Mouse (Mus musculus): ENCODE measurements around the gene Rab13. TPM values are rescaled to one million over a fixed set of nuclear protein-coding genes. Genes with fewer than 3 reads are reported as not detected.

Rab13 gene
- total and polyA plus RNA-seq, 2 experiments = 3.0 to 5.2 TPM

GRCm38 (mm10) chr3:90231507-90232333 is 18.2 kb downstream of the Rab13 start, which contains the start of gene Jtb:
Gene Jtb (plus strand): TSS chr3:90231597.
- under 1% methylated on average over 61 of the region's 61 CpGs for WGBS
- peak within 1 kb of the TSS; percentile 87 for H3K27ac ChIP-seq (replicated peaks; ENCODE audit: insufficient read depth, low read depth, low read length)
- TF ChIP-seq CTCF (IDR thresholded peaks at IDR 0.05; ENCODE audit: low read depth, low read length) (no peak), POLR2A (IDR thresholded peaks at IDR 0.05; ENCODE audit: extremely low read depth, insufficient read depth, low read length) (peak; percentile 88)
- peak; percentile 90 for DNase-seq (ENCODE audit: extremely low read depth, low read depth, low spot score)
- peak within 1 kb of the TSS; percentile 84 for H3K4me3 ChIP-seq (ENCODE audit: insufficient read depth, low read depth, low read length)
- no peaks in the 10 kb centered on the region for H3K79me2 ChIP-seq (ENCODE audit: control insufficient read depth, insufficient read depth, low read length)
- H3K36me3 ChIP-seq (ENCODE audit: control insufficient read depth, insufficient read depth, low read length) = peaks cover 16% of the 10 kb centered on the region
- peak within 1 kb of the TSS; percentile 89 for H3K9ac ChIP-seq (ENCODE audit: low read depth, low read length)
- no peaks in the 10 kb centered on the region for H3K27me3 ChIP-seq (ENCODE audit: control insufficient read depth, insufficient read depth, low read length)
- H3K4me1 ChIP-seq (ENCODE audit: control insufficient read depth, insufficient read depth, low read length) = peaks cover 6% of the 10 kb centered on the region

GRCm38 (mm10) chr3:90241251-90241650 is 27.8 kb downstream of the Rab13 start:
- Histone ChIP-seq H3K79me2 (ENCODE audit: control insufficient read depth, insufficient read depth, low read length) (no peaks in the 10 kb centered on the region), H3K9ac (ENCODE audit: low read depth, low read length) (no peak overlapping the region), H3K4me3 (ENCODE audit: insufficient read depth, low read depth, low read length) (no peak overlapping the region), H3K27ac (replicated peaks; ENCODE audit: insufficient read depth, low read depth, low read length) (no peak overlapping the region), H3K4me1 (ENCODE audit: control insufficient read depth, insufficient read depth, low read length) (peaks cover 3% of the 10 kb centered on the region; the same call in 1 of the 2 replicates), H3K27me3 (ENCODE audit: control insufficient read depth, insufficient read depth, low read length) (no peaks in the 10 kb centered on the region), H3K36me3 (ENCODE audit: control insufficient read depth, insufficient read depth, low read length) (no peaks in the 10 kb centered on the region)
- 87% methylated on average over 2 of the region's 2 CpGs for WGBS
- no peak for TF ChIP-seq CTCF (IDR thresholded peaks at IDR 0.05; ENCODE audit: low read depth, low read length)
- TF ChIP-seq POLR2A (IDR thresholded peaks at IDR 0.05; ENCODE audit: extremely low read depth, insufficient read depth, low read length) = no peak
- peak; percentile 67 for DNase-seq (ENCODE audit: extremely low read depth, low read depth, low spot score)

DNA sequence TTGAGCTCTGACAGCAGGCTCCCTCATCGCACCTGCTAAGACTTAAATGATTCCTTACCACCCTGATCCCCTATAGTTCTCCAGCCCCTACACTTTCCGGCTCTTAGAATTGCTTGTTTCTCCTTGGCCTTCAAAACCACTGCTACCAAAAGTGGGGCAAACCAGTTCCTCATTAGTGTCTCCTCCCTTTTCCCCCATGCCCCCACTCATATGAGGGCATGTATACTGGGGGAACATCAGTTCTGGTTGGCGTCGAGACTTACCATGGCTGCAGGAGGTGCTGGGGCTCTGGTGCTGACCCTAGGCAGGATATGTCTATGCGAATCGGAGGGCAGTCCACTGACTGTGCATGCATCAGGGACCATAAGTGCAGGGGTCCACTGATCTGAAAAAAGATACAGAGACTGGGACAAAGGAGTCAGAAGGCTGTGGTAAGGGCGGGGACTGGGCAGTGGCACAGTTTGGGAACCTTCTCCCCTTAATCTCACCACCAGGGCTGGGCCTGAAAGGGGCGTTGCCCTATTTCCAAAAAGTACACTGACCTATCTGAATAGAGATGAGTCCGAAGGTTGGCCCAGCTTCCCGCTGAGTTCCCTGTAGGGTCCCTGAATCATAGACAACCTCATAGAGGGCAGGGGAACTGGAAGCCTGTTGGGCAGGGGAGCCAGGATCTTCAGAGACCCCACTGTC is 28.3 kb downstream of the Rab13 start:
- no peaks in the 10 kb centered on the region for H3K27me3 ChIP-seq (ENCODE audit: control insufficient read depth, insufficient read depth, low read length)
- TF ChIP-seq CTCF (IDR thresholded peaks at IDR 0.05; ENCODE audit: low read depth, low read length) (no peak), POLR2A (IDR thresholded peaks at IDR 0.05; ENCODE audit: extremely low read depth, insufficient read depth, low read length) (no peak)
- H3K27ac ChIP-seq (replicated peaks; ENCODE audit: insufficient read depth, low read depth, low read length) = no peak overlapping the region
- H3K9ac ChIP-seq (ENCODE audit: low read depth, low read length) = no peak overlapping the region
- H3K4me3 ChIP-seq (ENCODE audit: insufficient read depth, low read depth, low read length) = no peak overlapping the region
- no peaks in the 10 kb centered on the region for H3K79me2 ChIP-seq (ENCODE audit: control insufficient read depth, insufficient read depth, low read length)
- peaks cover 3% of the 10 kb centered on the region; the same call in 1 of the 2 replicates for H3K4me1 ChIP-seq (ENCODE audit: control insufficient read depth, insufficient read depth, low read length)
- WGBS = 89% methylated on average over 10 of the region's 10 CpGs
- H3K36me3 ChIP-seq (ENCODE audit: control insufficient read depth, insufficient read depth, low read length) = no peaks in the 10 kb centered on the region
- no peak for DNase-seq (ENCODE audit: extremely low read depth, low read depth, low spot score)

DNA sequence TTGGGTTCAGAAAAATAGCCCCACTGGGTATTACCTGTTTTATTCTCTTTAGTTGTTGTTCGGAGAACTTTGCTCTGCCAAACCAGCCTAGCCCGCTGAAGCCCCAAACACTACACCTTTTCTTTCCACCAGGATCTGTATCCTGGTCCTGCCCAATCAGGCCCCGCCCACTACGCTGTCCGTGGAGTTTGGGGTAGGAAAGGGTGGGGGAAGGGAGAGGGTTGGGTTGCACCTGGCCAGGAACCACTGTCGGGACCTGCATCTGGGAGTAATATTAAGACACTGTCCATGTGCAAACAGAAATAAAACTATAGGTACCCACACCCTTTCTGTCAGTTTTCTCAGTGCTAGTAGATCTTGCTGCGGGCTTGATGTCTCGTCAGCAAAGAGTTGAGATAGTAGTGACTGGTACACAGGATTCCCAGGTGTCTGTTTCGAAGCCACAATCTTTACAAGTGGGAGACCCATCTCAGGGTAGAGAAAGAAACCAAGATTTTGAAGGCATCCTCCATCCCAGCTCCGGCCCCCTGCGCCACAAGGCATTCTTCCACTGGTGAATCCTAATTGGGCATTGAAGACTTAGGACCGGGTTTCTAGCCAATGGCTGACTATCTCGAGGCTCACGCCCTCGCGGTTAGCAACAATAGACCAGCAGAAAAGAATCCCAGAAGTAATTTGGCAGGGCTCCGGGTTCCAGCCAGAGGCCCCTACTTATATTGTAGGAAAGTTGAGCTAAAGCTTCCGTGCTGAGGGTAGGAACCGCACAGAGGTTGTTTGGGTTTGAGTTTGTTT is 29.7 kb downstream of the Rab13 start, which contains the start of gene Creb3l4:
Gene Creb3l4 (minus strand): TSS at position 529 of the 792 bp plus-strand sequence.
- Histone ChIP-seq H3K4me1 (ENCODE audit: control insufficient read depth, insufficient read depth, low read length) (peaks cover 5% of the 10 kb centered on the region; the same call in 1 of the 2 replicates), H3K36me3 (ENCODE audit: control insufficient read depth, insufficient read depth, low read length) (no peaks in the 10 kb centered on the region), H3K4me3 (ENCODE audit: insufficient read depth, low read depth, low read length) (peak within 1 kb of the TSS; percentile 3; the same call in 1 of the 2 replicates), H3K27ac (replicated peaks; ENCODE audit: insufficient read depth, low read depth, low read length) (no peak within 1 kb of the TSS), H3K9ac (ENCODE audit: low read depth, low read length) (no peak within 1 kb of the TSS), H3K27me3 (ENCODE audit: control insufficient read depth, insufficient read depth, low read length) (no peaks in the 10 kb centered on the region), H3K79me2 (ENCODE audit: control insufficient read depth, insufficient read depth, low read length) (no peaks in the 10 kb centered on the region; the same call in 1 of the 2 replicates)
- DNase-seq (ENCODE audit: extremely low read depth, low read depth, low spot score) = no peak
- 46% methylated on average over 19 of the region's 19 CpGs for WGBS
- TF ChIP-seq CTCF (IDR thresholded peaks at IDR 0.05; ENCODE audit: low read depth, low read length) = no peak
- TF ChIP-seq POLR2A (IDR thresholded peaks at IDR 0.05; ENCODE audit: extremely low read depth, insufficient read depth, low read length) = no peak

DNA sequence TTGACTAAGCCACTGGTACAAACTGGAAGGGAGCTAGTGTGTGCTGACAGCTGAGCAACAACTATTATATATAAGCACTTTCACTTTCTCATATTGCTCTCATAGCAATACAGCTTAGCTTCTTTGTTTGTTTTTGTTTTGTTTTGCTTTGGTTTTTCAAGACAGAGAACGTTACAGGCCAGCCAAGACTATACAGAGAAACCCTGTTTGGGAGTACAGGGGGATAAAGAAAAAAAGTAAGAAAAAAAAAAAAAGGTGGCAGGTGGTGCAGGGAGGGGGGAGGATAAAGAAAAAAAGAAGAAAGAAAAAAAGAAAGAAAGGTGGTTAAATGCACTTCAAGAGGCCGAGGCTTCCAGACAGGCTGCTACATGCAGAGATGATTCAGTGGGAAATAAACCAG is 31.9 kb downstream of the Rab13 start:
- H3K79me2 ChIP-seq (ENCODE audit: control insufficient read depth, insufficient read depth, low read length) = peaks cover 6% of the 10 kb centered on the region; the same call in 1 of the 2 replicates
- DNase-seq (ENCODE audit: extremely low read depth, low read depth, low spot score) = no peak
- no peaks in the 10 kb centered on the region for H3K27me3 ChIP-seq (ENCODE audit: control insufficient read depth, insufficient read depth, low read length)
- 0 out of 2 replicates have a peak, but pooled peaks cover 3% of the 10 kb centered on the region for H3K36me3 ChIP-seq (ENCODE audit: control insufficient read depth, insufficient read depth, low read length)
- WGBS = 60% methylated on average over 2 of the region's 2 CpGs
- H3K4me1 ChIP-seq (ENCODE audit: control insufficient read depth, insufficient read depth, low read length) = peaks cover 2% of the 10 kb centered on the region; the same call in 1 of the 2 replicates
- H3K4me3 ChIP-seq (ENCODE audit: insufficient read depth, low read depth, low read length) = no peak overlapping the region
- no peak for TF ChIP-seq POLR2A (IDR thresholded peaks at IDR 0.05; ENCODE audit: extremely low read depth, insufficient read depth, low read length)
- no peak for TF ChIP-seq CTCF (IDR thresholded peaks at IDR 0.05; ENCODE audit: low read depth, low read length)
- no peak overlapping the region for H3K9ac ChIP-seq (ENCODE audit: low read depth, low read length)
- no peak overlapping the region for H3K27ac ChIP-seq (replicated peaks; ENCODE audit: insufficient read depth, low read depth, low read length)

Measured in liver, adult 2 months (tissue).